Mouse (Mus musculus): ENCODE measurements around the gene Zfp108. TPM values are rescaled to one million over a fixed set of nuclear protein-coding genes. Genes with fewer than 3 reads are reported as not detected.
"Not testable (repeated sequence)": the region's sequence is repeated elsewhere in the genome, so short reads cannot be mapped to it uniquely, and the experiment has no call there.

Gene Zfp108
- 1 to 10 TPM; 1.7 to 1.8 TPM for total RNA-seq (2021)

DNA sequence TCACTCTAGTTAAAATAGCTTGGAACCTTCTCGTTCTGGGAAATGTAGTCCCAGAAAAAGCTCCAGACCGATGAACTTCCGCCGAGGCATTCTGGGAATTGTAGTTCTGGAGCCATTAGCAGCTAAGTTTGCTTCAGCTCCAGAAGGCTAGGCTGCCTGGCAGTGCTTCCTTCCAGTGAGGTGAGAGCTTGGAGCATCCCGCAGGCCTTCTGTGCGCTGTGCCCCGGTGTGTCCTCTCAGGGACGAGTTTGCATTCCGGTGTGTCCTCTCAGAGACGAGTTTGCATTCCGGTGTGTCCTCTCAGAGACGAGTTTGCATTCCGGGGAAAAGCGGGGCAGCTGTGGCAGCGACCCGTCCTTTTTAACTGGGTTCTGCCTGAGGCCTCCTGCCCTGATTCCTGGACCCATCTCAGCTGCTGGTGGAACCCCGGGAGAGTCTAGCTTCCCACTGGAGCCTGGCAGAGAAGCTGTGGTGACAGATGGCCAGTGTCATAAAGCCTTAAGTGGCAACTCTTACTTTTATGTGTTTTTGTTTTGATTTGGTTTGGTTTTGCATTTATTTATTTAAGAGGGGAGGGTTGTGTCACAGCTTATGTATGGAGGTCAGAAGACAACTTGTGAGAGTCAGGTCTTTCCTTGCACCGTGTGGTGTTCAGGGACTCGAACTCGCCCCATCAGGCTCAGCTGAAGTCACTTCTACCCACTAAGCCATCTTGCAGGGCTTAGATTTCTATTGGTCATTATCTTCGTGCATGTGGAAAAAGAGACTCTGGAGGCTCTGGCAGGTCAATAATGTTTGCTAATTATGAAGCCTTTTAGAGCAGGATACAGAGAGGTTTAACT lies at the start of gene Zfp108:
Gene Zfp108, plus strand, starts transcription at position 162 of the 842 bp plus-strand sequence.
- DNase-seq (ENCODE audit: low spot score) = peak; percentile 67
- intact Hi-C loops (cut with DNase I) = loop anchor here (1.0 to 5.0 kb wide), 4 partner anchors 14 to 174 kb away; partner anchors contain the start of genes Zfp180 and Zfp235

- intact Hi-C loops (cut with DNase I) = loop anchor here (5.0 kb wide), 4 partner anchors 50 to 110 kb away; partner anchors contain the start of genes Zfp112, Zfp235 and Zfp94
- DNase-seq (ENCODE audit: low spot score) = peak; percentile 40
Observed at GRCm38 (mm10) chr7:24207488-24208261, 46.9 kb upstream of the Zfp108 start.

DNA sequence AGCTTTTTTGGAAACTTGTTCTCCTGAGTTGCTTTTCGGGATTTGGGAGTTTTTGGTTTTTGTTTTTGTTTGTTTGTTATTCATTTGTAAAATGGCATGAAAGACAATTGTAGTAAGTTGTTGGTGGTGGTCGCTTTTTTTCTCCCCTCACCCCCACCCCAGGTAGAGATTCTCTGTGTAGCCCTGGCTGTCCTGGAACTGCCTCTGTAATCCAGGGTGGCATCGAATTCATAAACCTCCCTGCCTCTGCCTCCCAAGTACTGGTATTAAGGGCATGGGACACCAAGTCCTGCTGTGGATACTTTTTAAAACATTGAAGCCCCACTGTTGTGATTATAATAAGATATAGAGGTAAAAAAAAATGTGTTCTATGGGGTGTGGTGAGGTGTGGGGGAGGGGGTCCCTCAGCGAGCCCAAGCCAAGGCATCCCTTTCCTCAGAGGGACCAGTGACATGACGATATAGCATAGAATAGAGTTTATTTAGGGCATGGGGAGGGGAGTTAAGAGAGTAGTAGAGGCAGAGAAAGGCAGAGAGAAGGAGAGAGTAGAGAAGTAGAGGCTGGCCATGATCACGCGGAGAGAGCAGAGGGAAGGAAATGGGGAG lies 46.2 kb upstream of the Zfp108 start:
- intact Hi-C loops (cut with DNase I) = loop anchor here (5.0 kb wide), 4 partner anchors 49 to 109 kb away; partner anchors contain the start of genes Zfp112, Zfp235 and Zfp94
- no peak for DNase-seq (ENCODE audit: low spot score)

GRCm38 (mm10) chr7:24210296-24210695 lies 44.3 kb upstream of the Zfp108 start:
- intact Hi-C loops (cut with DNase I) = no loop called here
- no peak for DNase-seq (ENCODE audit: low spot score)

DNA sequence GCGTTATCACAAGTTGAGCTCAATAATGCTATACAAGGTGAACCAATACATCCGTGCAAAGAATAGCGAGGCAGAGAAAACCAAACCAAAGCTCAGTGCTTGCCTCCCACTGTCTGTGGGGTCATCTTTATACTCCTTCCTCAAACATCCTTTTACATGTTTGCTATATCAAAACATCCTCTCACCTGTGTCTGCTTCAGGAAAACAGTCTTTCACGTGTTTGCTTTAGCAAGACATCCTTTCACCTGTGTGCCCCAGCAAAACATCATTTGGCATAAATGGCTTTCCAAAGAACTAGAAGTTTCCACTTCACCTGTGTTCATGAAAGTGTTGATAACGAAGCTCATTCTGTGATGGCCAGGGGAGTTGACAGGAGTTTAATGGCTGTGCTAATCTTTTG lies 43.3 kb upstream of the Zfp108 start, which contains the start of gene Zfp111:
Gene Zfp111, minus strand, starts transcription at position 101 of the 400 bp plus-strand sequence.
- intact Hi-C loops (cut with DNase I) = no loop called here
- DNase-seq (ENCODE audit: low spot score) = no peak

- DNase-seq (ENCODE audit: low spot score) = peak; percentile 23
- intact Hi-C loops (cut with DNase I) = no loop called here
Observed at GRCm38 (mm10) chr7:24237040-24237791, 17.4 kb upstream of the Zfp108 start, which contains the start of gene Zfp109. TSS of gene Zfp109 (minus strand) at chr7:24237560.

GRCm38 (mm10) chr7:24253779-24254615 lies 597 bp upstream of the Zfp108 start:
- intact Hi-C loops (cut with DNase I) = loop anchor here (1.0 to 2.0 kb wide), 3 partner anchors 15 to 173 kb away; partner anchors contain the start of genes Zfp180 and Zfp235
- DNase-seq (ENCODE audit: low spot score) = no peak

DNA sequence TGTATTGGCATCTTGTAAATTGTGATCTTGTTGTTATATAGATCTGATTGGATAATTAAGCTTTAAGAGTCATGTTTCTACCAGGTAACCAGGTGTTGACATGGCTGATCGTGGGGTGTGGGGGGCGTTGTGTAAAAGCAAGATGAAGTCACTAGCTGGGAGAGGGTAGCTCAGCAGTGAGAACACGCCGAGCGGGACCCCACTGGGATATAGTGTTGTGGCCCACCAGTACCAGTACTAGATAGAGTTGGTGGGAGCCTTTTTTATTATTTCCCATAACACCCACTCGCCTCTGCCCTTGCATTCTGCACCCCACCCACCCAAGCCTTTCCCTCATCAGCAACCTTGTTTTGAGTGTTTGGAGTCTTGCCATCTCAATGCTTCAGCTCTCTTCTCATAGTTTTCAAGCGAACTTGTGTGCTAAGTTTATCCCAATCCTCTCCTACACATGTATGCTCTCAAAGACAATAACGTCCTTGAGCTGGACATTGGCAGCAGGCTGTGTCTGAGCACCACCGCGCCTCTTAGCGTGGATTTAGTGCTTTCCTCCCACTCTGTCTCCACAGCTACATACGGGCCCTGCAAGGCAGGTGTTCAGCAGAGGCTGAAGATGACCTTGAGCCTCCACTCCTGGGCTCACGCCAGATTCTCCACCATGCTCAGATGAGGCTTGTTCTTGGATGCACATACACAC lies 4.9 kb downstream of the Zfp108 start:
- intact Hi-C loops (cut with DNase I) = loop anchor here (5.0 kb wide), 1 partner anchor 52 kb away; no protein-coding TSS in a partner anchor
- no peak for DNase-seq (ENCODE audit: low spot score)

DNA sequence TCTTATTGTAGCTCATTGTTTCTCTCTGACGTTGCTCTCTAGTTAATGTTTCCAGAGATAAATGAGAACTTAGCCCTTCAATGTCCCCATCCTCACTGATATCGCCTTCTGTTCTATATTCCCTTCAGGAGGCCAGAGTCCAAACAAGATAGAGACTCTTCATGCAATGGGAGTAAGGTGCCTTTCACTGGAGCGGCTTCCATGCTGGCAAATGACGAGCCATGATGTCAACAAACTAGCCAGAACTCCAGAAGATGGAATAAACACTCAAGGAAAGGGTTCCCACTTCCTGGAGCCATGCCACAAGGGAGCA lies 5.4 kb downstream of the Zfp108 start:
- intact Hi-C loops (cut with DNase I) = loop anchor here (5.0 kb wide), 1 partner anchor 53 kb away; no protein-coding TSS in a partner anchor
- no peak for DNase-seq (ENCODE audit: low spot score)

- no peak for DNase-seq (ENCODE audit: low spot score)
- intact Hi-C loops (cut with DNase I) = loop anchor here (2.0 to 5.0 kb wide), 3 partner anchors 14 to 156 kb away; partner anchors contain the start of genes Zfp108, Zfp112 and Zfp235
Observed at GRCm38 (mm10) chr7:24268176-24269155, 13.9 kb downstream of the Zfp108 start.

DNA sequence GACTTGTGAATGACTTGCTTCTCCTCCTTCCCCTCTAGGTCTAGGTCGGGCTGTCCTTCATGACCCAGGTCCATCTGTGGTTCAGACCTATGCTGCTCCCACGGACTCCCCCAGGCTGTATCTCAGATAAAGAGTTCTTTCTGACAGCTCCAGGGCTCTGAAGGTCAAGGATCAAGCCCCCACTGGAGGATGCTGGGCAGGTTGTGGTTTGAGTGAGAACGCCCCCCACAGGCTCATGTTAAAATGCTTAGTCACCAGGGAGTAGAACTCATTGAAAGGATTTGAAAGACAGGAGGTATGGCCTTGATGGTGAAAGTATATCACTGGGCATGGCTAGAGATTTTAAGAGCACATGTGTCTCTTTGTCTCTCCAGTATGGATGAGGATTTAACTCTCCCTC lies 14.7 kb downstream of the Zfp108 start:
- no peak for DNase-seq (ENCODE audit: low spot score)
- intact Hi-C loops (cut with DNase I) = loop anchor here (2.0 to 5.0 kb wide), 3 partner anchors 14 to 157 kb away; partner anchors contain the start of genes Zfp108, Zfp112 and Zfp235

DNA sequence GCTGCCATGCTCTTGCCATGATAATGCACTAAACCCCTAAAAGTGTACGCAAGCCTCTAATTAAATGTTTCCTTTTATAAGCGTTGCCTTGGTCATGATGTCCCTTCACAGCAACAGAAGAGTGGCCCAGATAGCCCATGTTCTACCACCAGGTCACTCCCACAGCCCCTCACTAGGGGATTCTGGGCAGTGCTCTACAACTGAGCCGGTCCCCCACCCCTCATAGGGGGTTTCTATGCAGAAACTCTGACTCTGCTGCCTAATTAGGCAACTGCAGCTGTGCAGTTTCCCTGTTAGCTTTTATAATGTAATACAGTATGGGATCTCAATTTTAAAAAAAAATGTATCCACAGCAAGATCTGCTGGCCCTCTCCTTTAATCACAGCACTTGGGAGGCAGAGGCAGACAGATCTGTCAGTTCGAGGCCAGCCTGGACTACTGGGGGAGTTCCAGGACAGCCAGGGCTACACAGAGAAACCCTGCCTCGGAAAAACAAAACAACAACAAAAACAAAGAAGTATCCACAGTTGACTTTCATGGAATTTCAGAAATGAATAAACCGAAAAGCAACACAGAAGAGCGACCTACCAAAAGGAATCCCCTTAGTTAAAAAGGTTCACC lies 15.2 kb downstream of the Zfp108 start:
- DNase-seq (ENCODE audit: low spot score) = no peak
- intact Hi-C loops (cut with DNase I) = loop anchor here (2.0 to 5.0 kb wide), 4 partner anchors 15 to 157 kb away; partner anchors contain the start of genes Zfp108, Zfp112, Zfp235 and Zfp94

DNA sequence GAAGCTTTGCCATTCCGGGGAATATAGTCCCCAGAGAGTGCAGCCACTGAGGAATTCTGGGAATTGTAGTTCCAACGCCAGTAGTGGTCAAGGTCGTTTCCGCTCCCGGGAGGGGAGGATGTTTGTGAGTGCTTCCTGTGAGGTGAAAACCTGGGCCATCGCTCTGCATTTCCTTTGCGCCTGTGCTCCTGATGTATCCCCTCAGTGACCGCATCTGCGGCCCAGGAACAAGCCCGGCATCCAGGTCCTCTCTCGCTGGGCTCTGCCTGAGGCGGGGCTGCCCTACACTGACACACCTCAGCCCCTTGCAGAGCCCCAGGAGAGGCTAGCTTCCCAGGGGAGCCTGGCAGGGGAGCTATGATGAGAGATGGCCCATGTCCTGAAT lies 15.7 kb downstream of the Zfp108 start, which contains the start of gene Zfp93:
Gene Zfp93, plus strand, starts transcription at position 133 of the 385 bp plus-strand sequence.
- peak; percentile 58 for DNase-seq (ENCODE audit: low spot score)
- intact Hi-C loops (cut with DNase I) = loop anchor here (2.0 kb wide), 1 partner anchor 47 kb away; the partner anchor contains the start of gene Zfp94

- intact Hi-C loops (cut with DNase I) = loop anchor here (2.0 kb wide), 1 partner anchor 46 kb away; the partner anchor contains the start of gene Zfp94
- DNase-seq (ENCODE audit: low spot score) = no peak
Observed at GRCm38 (mm10) chr7:24271191-24271590, 16.6 kb downstream of the Zfp108 start.

DNA sequence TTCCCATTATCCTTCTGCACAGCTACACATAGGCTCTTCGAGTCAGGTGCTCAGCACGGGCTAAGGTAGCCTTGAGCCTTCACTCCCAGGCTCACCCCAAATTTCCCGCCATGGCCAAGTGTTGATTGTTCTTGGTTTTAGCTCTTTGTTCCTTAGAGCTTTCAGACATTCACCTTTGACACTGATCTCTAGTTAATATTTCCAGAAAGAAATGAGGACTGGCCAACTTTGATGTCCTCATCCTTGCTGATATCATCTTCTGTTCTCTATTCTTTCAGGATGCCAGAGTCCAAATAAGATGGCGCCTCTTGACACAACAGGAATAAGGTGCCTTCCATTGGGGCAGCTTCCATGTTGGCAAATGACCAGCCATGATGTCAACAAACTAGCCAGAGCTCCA lies 19.9 kb downstream of the Zfp108 start:
- intact Hi-C loops (cut with DNase I) = no loop called here
- no peak for DNase-seq (ENCODE audit: low spot score)

DNA sequence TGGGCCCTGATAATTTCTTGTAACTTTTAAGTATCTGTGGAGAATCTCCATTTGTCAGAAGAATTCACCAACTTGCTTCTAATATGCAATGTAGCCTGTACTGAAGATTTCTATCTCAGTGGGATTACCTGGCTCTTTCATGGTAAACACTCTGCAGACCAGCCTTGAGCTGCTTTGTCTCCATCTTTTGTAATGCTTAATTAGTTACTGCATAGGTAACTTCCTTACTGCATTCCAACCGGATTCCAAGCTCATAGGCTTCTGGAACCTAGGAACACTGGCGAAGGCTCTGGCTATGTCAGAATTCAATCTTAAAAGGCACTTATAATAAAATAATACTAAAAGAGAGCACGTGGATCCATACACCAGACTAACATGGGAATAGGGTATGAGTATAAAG lies 24.2 kb downstream of the Zfp108 start:
- intact Hi-C loops (cut with DNase I); DNase-seq (ENCODE audit: low spot score): not testable (repeated sequence)

All from heart, postnatal 25 days (tissue).